Mouse (Mus musculus): ENCODE data around the gene Gorasp2.

The Gorasp2 gene

DNA sequence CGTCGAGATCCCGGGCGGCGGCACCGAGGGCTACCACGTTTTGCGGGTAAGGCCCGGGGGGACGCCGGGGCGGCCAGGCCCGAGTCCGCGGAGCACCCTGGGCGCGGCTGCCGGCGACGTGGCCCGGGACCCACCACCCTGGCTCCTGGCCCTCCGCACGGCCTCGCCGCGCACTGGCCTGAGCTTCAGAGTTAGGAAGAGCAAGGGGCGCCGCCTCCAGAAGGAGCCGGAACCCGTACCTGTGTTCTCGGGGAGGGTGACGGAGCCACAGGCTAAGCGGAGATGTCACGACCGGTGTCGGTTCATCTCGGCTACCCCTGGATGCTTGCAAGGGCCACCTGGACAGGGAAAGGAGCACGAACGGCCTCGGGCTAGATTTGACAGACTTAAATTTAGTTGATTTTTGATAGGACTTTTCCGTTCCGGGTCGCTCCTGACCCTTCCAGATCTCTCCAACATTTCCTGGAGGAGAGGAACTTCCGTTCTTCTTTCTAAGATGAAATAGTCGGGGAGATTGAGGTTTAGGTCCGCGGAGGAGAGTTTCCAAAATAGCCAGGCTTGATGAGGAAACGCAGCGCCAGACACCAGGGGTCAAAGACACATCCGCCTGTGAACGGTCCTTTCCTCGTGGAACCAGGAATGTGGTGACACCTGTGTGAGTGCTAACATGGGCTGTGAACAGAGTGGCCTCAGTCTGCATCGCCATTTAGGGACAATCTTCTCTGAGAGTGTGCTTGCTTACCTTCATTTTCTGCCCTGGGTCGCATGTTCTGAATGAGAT lies 529 bp downstream of the Gorasp2 start, which contains the start of gene Gm26558:
Gene Gm26558 (minus strand): TSS at position 394 of the 781 bp plus-strand sequence.
- DNase-seq, result peak in 1 of 2 experiments; percentile 21

DNA sequence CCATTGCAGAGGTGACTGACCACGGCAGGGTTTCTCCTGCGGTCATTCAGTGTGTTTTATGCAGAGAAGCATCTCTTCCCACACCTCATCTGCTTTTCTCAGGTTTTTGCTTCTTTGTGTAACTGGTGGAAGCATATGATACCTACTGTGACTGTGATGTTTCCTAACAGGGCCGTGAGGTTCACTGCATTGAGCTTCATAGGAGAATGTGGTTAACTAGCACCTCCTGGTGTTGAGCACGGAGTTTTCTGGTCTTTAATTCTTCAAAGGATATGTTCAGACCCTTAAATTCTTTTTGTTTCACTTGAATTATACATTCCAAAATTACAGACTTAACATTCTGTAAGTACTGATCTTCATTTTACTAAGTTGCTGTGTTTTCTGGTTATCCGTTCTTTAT lies 2.4 kb downstream of the Gorasp2 start:
- no peak for DNase-seq

DNA sequence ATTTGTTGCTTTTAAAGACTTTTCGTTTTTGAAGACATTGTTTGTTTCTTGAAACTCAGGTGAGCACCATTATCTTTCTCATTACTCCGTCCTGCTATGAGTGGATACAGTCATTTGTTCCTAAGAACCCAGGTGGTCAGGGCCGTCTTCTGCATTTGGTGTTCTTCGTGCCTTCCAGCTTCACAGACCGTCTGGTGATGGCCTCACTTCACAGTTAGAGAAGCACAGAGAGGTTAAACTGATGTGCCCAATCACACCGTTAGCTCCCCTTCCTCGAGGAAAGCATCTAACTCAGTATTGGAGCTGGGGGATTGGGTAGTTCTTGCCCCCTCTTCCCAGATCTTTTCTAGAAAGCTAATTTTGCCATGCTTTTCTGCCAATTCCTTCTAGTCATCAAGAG lies 5.6 kb downstream of the Gorasp2 start:
- no peak for DNase-seq

DNA sequence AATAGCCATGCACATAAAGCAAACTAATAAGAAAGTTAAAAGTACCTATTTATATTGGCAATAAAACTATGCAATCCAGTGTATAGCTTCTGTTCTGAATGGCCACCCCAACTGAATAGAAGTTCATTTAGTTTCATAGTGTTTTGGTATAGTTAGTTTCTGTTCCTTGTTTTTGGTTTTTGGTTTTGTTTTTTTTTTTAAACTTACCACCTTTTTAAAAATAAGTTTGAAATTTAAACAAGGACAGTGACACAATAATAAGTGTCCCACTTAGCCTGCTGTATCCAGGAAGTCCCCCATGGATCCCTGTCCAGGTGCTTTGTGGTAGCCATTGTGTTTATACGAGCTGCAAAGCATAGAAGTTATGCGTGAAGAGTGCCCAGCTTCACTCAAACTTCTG lies 7.9 kb downstream of the Gorasp2 start:
- no peak for DNase-seq

DNA sequence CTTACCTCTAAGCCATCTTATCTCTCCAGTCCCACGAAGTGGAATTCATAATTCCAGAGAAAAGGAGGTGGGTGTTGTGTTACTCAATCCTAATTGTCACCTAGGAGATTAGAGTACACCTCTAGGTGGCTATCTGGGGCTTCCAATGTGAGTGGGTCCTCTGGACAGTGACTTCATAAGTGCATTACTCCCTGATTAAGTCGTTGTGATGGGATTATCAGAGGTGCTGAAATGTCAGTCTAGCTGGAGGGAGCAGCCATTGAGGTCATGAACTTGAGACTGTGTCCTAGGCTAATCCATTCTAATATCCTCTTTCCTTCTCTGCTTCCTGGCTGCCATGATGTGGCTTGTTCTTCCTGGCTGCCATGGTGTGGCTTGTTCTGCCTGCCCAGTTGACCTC lies 8.5 kb downstream of the Gorasp2 start:
- no peak for DNase-seq

DNA sequence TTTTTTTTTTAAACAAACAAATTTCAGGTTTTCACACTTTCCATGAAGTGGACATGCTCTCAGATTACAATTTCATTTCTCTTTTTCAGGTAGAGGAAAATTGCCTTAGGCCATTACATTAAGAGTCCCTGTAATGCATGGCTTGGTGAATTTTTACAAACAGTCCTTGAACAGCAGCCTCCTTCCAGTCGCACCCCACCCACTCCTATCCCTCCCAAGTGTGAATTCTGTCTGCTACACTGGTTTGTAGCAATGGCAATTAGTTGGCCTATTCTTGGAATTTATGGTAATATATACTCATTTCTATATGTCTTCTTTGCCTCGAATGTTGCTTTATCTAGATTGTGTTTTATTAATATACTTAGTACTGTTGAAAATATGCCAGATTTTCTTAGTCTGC lies 11.1 kb downstream of the Gorasp2 start:
- no peak for DNase-seq

DNA sequence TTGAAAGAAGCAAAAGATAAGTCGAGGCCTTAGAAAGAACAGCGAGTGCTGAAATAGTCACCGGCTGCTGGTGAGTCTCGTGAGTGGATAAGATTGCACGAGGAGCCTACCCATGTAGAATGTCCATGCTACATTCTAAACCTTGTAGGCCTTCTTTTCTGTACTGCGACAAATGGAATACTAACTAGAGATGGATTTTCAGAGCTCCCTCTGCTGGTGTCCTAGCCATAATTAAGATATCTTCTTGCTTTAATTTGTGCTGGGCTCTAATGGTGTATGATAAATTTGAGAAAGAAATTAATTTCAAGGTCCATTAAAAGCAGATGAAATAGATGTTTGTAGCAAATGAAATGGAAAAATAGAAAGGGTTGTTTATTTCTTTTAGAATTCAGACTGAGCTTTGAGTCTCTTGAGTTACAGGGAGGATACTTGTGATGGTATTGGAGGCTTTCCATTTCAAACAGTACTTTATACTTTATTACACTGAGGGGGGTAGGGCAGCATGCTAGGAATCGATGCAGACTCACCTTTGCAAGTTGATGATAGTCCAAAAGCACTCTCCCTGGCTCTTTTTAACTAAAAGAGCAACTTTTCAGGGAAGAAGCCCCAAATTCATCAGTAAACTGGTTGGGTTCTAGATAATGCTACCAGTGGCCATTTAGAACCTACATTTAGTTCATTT lies 12.2 kb downstream of the Gorasp2 start:
- DNase-seq, result peak; percentile 36 to 44

DNA sequence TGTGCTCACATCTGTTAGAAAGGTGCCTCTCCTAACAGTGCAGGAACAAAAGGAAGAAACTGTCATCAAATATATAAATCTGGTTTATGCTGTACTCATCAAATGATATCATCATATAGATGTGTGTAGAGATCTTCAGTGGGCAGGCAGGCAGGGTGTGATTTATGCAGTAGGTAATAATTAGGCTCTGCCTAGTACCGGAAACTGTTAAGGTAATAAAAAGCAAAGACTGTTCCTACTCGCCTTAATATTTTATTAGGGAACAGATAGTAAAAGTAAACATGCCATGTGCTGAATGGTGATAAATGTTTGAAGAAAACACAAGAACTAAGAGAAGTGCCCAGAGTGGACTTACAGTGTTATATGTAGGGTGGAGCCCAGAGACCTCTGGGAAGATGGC lies 20.9 kb downstream of the Gorasp2 start:
- no peak for DNase-seq

DNA sequence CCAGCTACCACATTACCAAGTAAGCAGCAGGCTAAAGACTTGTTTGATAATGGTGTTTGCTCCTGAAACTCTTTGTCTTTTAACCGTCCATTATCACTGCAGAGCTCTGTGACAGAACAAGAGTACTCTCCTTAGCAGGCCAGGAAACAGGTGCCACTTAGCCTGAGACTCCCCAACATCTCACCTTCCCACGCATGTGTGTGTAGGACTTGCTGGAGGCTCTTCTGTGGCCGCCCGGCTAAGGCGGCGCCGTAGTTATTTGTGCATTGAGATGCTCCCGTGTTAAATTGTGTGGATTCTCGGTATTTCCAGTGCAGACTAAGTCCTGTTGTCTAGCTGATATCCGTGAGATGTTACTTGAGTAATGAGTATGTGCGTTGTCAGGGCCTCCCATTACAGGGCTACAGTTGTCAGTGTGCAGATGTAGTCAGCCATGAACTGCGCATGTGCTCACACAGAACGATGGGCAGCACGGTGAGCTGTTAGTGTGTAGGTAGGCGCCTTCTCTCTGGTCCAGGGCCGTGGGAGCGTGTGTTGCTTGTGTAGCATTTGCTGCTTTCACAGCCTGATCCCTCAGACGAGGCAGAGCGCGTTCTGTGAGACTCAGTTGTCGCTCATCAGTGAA lies 27.2 kb downstream of the Gorasp2 start:
- no peak for DNase-seq

DNA sequence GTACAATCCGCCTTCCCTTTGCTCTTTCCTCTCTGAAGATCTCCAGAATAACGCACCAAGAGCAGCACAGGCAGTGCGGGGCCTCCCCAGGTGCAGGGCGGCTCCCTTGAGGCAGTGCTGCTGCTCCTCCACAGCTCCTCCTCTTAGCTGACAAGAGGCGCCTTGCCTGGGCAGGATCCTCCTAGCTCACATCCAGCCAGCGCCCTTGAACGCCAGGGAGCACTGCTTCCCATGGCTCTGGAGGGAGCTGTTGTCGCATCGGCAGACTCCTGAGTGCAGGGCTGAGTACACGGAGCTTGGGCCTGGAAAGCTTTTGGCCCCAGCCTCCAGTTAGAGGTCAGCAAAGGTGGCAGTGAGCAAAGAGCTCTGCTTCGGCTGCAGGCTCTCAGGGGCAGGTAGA lies 28.8 kb downstream of the Gorasp2 start:
- no peak for DNase-seq

DNA sequence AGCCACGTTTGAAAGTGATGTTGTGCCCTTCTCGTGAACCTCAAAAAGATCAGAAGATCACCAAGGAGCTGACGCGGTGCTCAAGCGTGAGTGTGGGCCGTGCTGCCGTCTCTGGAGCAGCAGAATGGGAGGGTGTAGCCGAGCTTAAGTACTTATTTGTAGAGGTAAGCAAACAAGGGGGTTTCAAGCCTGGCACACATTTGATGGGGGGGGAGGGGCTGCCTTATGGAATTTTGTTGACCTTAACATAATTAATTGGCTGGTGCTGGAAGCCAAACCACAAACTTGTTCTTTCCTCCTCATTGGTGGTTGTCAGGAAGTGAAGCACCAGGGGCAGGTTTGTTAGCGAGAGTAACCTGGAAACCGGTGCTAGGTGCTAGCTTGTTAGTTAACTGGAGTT lies 34.3 kb downstream of the Gorasp2 start:
- no peak for DNase-seq

DNA sequence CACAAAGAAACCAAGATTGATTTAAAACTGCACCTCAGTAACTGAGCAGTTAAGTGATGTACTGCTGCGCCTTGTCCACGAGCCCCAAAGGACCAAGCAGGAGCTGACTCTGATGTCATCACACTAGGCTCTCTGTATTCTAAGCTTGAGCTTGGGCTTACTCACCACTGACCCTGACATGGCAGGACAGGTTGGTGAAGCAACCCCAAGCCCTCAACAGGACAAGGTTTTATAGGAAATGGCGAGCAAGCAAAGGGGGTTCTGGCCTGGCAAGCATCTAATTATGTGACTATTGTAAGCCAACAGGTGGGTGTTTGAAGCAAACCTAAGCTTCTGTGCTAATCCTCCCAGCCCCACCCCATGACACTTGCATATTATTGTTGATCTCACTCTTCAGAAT lies 39.5 kb downstream of the Gorasp2 start:
- no peak for DNase-seq

DNA sequence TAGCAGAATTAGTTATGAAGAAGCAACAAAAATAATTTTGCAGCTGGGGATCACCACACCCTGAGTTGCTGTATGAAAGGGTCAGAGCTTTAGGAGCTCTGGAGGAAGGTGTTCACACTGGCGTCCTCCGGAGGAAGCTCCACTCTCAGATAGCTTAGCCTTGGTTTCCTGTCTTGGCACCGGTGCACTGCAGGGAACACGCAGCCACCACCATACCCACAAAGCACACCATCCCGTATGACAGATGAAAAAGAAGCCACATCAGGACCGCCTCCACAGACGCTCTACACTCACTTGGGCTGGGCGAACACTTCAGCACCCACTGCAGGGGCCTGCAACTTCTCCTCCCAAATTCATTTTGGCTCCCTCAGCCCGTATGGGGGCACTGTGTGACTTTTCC lies 40.2 kb downstream of the Gorasp2 start:
- DNase-seq, result no peak

DNA sequence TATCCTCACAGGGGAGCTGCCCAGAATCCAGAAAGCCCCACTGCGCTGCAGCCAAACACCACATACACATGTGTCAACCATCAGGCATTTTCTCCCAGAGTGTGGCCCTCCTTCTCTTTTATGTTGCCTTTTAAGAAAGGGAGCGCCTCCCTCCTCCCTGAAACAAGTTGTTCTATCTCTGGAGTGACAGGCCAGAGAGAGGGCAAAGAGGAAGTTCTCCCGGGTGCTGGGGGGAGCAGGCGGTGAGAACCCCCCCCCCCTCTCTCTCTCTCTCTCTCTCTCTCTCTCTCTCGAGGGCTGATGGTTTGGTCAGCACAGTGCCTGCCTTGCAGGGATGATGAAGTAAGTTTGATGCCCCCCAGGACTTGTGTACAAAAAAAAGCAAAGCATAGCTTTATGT lies 41.0 kb downstream of the Gorasp2 start:
- DNase-seq, result no peak

DNA sequence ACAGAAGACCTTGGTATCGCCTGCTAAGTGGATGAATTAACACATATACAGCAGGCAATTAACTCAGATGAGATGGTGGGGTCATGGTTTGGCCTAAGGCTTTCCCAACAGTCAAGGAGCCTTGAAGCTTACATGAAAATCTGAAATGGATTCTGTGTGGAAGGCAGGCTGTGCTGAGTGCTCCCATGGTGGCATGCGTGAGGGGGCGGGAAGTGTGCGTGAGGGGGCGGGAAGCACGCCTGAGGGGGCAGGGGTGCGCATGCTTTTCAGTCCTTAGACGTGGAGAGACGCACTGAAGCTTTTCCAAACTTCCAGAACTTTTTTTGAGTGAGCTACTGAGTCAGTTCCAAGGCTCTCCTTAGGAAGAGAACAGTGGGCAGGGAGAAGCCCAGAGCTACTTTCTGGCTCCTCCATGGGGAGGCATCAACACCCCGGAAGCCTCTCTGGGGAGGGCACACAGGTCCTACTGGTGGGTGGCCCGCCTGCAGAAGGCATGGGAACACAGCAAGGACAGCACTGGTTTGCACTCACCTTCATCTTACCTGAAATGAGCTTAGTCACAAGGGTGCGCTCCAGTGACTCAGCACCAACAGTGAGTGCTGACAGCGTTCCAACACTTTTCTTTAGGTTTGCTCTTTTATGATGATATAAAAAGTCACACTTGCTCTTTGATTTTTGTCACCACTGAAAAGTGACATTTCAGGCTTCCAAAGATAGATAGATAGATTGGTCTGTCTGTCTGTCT lies 47.8 kb downstream of the Gorasp2 start:
- DNase-seq, result no peak

DNA sequence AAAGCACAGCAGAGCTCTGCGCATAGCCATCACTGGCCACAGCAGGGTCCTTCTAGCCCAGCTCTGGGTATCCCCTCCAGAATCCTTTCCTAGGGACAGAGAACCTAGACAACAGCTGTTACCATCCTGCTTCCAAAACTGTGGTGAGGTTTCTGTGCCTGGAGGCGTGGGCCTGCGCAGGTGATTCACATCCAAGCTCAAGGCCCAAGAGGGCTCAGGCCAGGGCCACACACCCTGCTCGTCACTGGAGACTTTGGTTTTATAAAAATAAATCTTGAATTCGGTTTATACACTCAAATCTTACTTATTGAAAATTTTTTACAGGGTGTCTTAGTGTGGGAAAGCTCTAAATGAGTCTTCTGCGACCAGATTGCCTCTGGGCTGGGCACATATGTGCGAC lies 48.9 kb downstream of the Gorasp2 start:
- DNase-seq, result no peak

DNA sequence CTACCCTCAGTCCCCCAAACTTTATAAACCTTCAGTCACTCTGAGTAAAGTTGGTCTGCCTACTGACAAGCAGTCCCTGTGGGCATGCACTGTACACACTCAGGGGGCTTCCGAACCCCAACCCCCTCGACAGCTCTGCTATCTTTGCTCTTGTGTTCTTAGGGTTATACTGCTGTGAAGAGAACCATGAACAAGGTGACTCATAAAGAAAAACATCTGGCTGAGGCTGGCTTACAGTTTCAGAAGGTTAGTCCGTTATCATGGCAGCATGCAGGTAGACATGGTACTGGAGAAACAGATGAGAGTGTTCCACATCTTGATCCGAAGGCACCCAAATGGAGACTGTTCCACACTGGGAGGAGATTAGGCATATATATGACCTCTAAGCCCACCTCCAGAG lies 49.5 kb downstream of the Gorasp2 start:
- no peak for DNase-seq

DNA sequence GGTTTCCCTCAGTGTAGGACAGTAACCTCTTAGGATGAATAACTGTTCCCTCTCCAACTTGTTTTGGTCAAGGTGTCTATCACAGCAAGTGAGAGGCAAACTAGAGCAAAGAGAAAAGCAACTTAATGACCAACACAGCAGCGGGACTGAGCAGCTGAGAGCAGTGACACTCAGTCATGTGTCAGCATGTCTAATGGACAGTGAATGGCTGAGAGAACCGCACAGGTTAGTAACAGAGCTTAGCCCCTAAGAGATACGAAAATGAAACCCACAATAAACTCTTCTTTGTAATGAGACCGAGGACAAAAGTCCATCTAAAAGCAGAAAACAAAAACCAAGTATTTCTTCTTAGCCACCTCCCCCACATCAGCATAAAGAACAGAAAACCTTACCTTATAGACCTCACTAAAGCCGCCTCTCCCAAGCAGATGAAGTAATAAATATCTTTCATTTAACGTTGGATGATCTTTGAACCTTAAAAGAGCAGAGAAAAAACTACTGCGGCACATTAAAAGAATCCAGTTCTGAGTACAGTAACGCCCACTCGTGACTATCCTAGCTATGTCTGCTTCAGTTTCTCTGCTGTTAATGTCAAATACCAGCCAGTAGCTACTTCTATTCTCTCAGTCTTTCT lies 62.4 kb downstream of the Gorasp2 start:
- no peak for DNase-seq

DNA sequence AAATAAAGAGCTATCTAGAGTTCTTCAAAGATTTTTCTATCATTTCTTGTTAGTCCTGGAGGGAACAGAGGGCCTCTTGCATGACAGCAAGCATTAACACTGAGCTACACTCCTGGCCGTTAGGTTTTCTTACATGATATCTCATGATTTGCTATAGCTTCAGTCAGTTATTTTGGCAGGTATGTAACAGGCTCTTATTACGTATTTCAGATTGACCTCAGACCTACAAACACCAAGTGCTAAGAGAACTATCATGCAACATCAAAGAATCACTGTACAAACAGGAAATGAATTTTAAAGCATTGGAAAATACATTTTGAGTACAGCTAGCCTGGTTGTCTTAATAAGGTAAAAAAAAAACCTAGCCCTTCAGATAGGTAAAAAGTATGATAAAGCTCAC lies 65.7 kb downstream of the Gorasp2 start:
- DNase-seq, result no peak

DNA sequence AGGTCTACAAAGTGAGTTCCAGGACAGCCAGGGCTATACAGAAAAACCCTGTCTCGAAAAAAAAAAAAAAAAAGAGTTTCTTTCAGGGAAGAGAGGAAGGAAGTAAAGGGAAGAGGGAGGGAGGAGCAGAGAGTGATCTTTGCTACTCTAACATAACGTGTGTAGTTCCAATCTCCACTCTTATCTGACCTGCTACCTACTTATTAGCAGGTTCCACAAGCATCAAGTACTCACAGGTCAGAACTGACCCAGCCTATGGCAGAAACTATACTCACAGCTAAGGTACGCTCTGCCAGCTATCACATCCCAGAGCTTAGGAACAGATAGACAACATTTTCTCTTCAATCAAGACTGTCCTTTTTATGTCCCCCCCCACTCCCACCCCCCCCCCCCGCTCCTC lies 74.2 kb downstream of the Gorasp2 start:
- no peak for DNase-seq

DNA sequence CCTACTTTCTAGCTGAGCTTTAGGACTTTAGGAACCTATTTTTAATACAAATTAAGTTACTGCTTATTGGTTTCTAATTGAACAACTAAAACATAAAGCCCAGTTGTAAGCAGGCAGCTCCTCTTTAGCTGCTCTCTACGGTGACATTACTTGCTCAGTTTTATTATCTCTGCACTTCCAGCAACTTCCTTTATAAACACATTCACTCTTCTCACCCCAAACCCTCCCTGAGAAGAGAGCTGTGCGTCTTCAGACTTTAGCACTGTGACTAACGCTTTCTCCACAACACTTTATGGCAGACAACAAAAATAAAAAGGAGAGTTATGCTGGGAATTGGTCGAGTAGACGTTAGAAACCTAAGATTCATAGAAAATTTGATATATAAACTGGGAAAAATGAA lies 74.6 kb downstream of the Gorasp2 start:
- DNase-seq, result no peak

DNA sequence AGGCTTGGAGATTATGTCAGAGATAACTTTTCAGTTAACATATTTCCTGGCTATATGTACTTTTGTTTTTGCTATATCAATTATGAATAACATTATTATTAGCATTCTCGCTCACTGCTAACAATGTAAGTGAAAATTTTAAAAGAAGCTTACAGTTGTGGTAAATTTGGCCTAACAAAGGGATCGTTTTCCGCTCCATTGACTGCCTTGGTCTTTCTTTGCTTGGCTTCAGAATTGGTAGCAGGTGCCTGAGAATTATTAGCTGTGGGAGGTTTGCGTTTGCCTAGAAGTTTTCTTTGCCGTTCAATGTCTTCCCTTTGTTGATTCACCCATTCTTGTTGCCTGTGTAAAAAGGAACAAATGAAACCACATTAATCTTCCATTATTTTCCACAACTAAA lies 80.5 kb downstream of the Gorasp2 start:
- DNase-seq, result no peak

DNA sequence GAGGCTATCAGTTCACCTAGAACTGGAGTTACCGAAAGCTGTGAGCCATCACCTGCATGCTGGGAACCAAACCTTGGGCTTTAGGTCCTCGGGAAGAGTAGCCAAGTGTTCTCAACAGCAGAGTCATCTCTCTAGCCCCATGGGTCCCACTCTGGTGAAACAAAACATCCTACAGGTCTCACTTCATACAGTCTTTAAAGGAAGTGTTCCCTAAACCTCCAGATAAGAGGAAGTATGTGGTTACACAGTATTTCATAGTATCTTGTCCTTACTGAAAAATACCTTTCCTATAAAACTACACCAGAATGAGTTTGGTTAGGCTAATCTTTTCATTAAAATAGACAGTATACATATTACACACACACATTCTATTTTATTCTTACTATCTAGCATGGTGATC lies 81.2 kb downstream of the Gorasp2 start:
- DNase-seq, result no peak

Data from cerebellum, postnatal 14 days (tissue).